Mouse (Mus musculus) midbrain, embryonic 14.5 days (tissue): ENCODE results near the gene Pax7. TPM values are rescaled to one million over a fixed set of nuclear protein-coding genes. Genes with fewer than 3 reads are reported as not detected.

Experiments
- ATAC-seq: fragments of 200-750 bp; cut with Nextera tagmentation; 2 replicates; pipeline ENCODE4 v1.8.0; 2017; ENCODE audit warnings: moderate number of reproducible peaks, moderate library complexity; ENCODE audit not compliant: low FRiP score, low TSS enrichment
- DNase-seq: peaks from one replicate; pipeline ENCODE4 v3.0.0-alpha.2; 2015
- H3K27ac ChIP-seq: fragments of 300-500 bp; sonication (generic); replicated peaks from 2 replicates; pipeline ENCODE4 v1.5.1; 2014; ENCODE audit warnings: mild to moderate bottlenecking, low read depth, low read length, moderate library complexity
- H3K27me3 ChIP-seq: fragments of 300-500 bp; sonication (generic); 2 replicates; pipeline ENCODE4 v1.6.1; 2014; ENCODE audit warnings: low read length, control low read depth, mixed read lengths; ENCODE audit not compliant: control insufficient read depth, insufficient read depth
- H3K36me3 ChIP-seq: fragments of 300-500 bp; sonication (generic); 2 replicates; pipeline ENCODE4 v1.6.1; 2014; ENCODE audit warnings: low read length, control low read depth; ENCODE audit not compliant: control insufficient read depth, insufficient read depth
- H3K4me1 ChIP-seq: fragments of 300-500 bp; sonication (generic); 2 replicates; pipeline ENCODE4 v1.6.1; 2014; ENCODE audit warnings: mild to moderate bottlenecking, antibody characterized with exemption, low read length, control low read depth; ENCODE audit not compliant: control insufficient read depth, insufficient read depth
- H3K4me2 ChIP-seq: fragments of 300-500 bp; sonication (generic); 2 replicates; pipeline ENCODE4 v1.6.1; 2014; ENCODE audit warnings: mild to moderate bottlenecking, low read length, moderate library complexity
- H3K4me3 ChIP-seq: fragments of 300-500 bp; sonication (generic); replicated peaks from 2 replicates; pipeline ENCODE4 v1.5.1; 2014; ENCODE audit warnings: low read depth, low read length
- H3K9ac ChIP-seq: fragments of 300-500 bp; sonication (generic); replicated peaks from 2 replicates; pipeline ENCODE4 v1.6.1; 2014; ENCODE audit warnings: mild to moderate bottlenecking, low read length, moderate library complexity
- H3K9me3 ChIP-seq: fragments of 300-500 bp; sonication (generic); 2 replicates; pipeline ENCODE4 v1.6.1; 2016; ENCODE audit warnings: low read length, control low read depth, mixed read lengths; ENCODE audit not compliant: control insufficient read depth
- WGBS: fragments of 180-500 bp; shearing (Covaris S2); extraction: QIAGEN DNeasy Blood & Tissue Kit; methylation state at CpG from one replicate; pipeline ENCODE4 v1.1.7; 2014; 5-methylcytosine and 5-hydroxymethylcytosine counted together
- polyA plus RNA-seq: library from polyadenylated mRNA; unstranded; fragments of >200 nt; fragmentation: Nextera tagmentation; extraction: Ambion mirVana; gene quantifications from 2 replicates; pipeline ENCODE4 v1.2.1, GENCODE M21; 2014

Pax7 gene
- polyA plus RNA-seq, 1 experiment from 2014 or later = 9.1 TPM

GRCm38 (mm10) chr4:139688058-139688457, 145.3 kb downstream of the Pax7 start:
- Histone ChIP-seq H3K27ac (no peak overlapping the region), H3K4me3 (no peak overlapping the region), H3K27me3 (no peaks in the 10 kb centered on the region), H3K36me3 (no peaks in the 10 kb centered on the region), H3K4me1 (no peaks in the 10 kb centered on the region), H3K9ac (no peak overlapping the region), H3K9me3 (no peaks in the 10 kb centered on the region), H3K4me2 (no peak overlapping the region)
- no peak for DNase-seq
- ATAC-seq = no peak
- WGBS = 41% methylated on average over 9 of the region's 9 CpGs

Other genes with a start within 250 kb of the Pax7 start
- gene Gm21969, start 230.3 kb downstream of the Pax7 start, polyA plus RNA-seq = not detected in 2 replicates
- 14.1 and 15.2 TPM in 2 replicates for gene Aldh4a1, start 210.7 kb downstream of the Pax7 start, polyA plus RNA-seq
- not detected in 2 replicates for gene Tas1r2, start 180.0 kb downstream of the Pax7 start, polyA plus RNA-seq
- gene Klhdc7a, start 134.5 kb upstream of the Pax7 start, polyA plus RNA-seq = 0.32 TPM in 1 of 2 replicates, not detected in the other